Mouse (Mus musculus) right cerebral cortex, postnatal 36 days (tissue): ENCODE measurements around the gene Ahnak.
"Not testable (repeated sequence)": the region's sequence is repeated elsewhere in the genome, so short reads cannot be mapped to it uniquely, and the experiment has no call there.

ENCODE experiments used
- DNase-seq, 2 experiments: peaks; one replicate each; pipeline ENCODE4 v3.0.0; 2022; ENCODE audit warnings: low spot score in 2 of 2, mixed read lengths in 1 of 2

The Ahnak gene

DNA sequence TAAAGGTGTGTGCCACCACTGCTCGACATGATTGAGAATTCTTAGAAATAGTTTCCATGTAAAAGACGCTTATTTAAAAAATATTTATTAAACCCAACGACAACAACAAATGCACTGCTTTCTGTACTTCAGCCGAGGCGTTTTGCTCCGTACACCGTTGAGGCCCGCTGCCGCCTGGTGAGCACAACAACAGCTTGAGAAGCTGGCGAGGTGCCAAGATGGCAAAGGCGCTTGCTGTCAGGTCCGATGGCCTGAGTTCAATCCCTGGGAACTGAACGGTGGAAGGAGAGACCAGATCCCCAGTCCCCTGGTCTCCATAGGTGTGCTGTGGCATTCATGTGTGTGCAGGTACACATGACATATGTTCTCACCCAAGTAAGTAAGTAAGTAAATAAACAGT is 108.4 kb downstream of the Ahnak start:
- no peak for DNase-seq

DNA sequence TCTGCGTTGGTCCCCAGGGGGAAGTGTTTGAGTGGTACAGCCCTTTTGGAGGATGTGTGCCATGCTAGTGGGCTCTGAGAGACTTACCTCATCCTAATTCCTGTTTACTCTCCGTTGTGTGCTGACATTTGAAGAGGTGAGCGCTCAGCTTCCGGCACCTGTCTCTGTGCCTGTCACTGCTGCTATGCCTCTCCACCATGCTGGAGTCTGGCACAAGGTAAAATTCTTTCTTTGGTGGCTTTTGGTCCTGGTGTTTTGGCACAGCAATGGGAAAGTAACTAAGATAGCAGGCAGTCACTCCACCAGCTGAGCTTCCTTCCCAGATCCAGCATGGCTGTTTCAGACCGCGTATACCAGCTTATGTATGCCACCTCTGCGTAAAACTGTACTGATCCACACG is 110.7 kb downstream of the Ahnak start:
- no peak for DNase-seq

DNA sequence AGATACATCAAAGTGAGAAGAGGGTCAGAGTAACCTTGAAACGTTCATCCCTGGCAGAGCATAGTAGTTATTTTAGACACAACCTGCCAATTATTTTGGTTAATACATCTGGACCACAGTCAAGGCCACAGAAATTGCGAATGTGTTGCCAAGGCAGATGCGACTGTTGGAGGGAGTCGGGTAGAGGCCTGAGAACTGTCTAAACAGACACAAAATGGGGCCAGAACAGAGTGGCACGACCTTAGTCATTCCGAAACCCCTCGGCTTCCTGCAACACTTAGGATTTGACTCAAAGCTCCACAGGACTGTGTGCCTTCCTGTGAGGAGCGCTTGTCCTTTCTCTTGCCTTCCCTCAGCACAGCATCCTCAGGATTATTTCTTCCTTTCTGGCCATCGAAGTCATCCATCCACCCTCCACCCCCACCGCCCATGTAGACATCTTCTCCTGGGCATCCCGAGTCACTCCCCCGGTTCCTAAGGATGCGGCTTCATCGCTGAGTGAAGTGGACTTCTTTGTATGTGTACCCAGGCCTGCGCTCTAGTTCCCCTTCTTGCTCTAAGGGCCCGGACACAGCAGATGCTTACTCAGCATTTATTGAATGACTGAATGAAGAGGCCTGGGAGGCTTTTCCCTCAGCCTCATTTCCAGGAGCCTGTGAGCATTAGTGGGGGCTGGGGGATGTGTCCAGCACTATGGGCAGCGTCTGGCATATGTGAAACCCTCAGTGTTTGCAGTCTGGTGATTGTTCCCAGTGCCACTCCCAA is 111.4 kb downstream of the Ahnak start:
- no peak for DNase-seq

DNA sequence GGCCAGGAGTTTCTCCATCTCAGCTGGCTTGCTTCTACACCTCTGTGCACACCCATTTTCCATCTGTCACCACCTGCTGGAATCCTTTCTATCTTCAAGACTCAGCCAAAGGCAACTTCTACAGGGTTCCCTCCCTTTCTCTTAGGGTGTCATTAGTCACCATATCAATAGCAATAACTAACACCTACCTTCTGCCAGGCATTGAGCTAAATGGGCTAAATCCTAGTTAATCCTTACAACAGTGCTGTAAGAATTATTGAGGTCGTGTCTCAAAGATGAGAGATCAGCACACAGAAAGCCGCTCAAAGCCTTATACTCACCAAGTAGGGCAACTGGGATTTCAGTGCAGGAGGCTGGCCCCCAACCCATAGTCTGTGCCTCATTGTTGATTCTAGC is 112.0 kb downstream of the Ahnak start:
- no peak for DNase-seq

DNA sequence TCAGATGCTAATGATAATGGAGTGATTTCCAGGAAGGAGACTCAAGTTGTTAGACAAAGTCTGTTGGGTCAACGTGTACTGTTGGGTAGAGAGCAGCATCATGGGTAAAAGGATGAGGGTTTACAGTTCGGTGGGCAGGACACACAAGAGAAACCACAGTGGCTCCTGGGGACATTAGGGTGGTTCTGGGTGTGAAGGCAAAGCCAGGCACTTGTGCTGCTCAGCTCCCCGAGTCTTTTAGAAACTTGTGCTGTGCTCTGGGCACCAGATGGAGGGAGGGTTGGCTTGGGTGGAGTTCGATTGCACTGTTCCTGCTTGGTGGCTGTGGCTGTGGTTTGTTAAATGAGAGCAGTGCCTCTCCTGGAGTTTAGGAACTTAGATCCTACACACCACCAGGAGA is 114.9 kb downstream of the Ahnak start:
- DNase-seq = no peak

DNA sequence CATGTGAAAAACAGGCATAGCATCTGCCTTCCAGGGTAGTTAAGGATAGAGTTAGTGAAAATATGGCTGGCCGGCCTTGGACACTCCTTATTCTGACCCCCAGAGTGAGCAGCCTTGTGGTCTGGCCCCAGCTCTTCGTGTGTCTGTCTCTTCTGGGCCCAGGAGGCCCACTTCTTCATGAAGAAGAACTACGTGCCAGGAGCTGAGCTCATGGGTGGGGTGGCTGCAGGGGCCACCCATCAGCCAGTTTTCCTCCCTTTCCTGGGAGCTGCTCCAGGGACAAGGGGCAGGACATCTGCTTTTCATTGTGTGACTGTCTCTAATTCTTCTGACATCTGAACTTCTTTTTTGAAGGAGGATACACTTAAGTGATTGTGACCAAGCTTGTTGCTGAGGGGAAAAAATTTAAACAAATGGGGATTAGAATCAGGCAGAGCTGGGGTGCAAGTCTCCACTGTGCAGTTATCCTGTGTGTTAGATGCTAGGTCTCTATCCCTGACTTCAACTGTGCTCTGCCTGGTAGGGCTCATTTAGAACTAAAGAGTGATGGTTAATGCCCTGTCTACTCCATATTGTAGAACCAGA is 116.1 kb downstream of the Ahnak start:
- DNase-seq = no peak

DNA sequence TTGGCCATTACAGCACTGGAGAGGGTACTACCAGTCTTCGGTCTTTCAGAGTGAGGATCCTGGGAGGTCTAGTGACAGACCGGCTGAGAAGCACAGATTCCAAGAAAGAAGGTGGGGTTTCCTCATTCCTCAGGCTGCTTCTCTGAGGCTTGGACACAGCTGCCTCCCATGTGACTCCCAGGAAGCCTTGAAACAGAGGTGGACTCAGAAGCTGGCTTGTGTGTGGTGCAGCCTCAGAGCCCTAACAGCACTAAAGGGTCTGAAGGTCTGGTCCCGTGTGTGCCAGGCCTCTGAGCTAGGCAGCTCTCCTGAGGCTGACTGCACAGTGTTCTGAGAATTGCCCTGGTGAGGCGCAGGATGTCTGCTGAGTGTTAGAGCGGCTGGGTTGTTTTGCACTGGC is 117.0 kb downstream of the Ahnak start:
- DNase-seq = no peak

DNA sequence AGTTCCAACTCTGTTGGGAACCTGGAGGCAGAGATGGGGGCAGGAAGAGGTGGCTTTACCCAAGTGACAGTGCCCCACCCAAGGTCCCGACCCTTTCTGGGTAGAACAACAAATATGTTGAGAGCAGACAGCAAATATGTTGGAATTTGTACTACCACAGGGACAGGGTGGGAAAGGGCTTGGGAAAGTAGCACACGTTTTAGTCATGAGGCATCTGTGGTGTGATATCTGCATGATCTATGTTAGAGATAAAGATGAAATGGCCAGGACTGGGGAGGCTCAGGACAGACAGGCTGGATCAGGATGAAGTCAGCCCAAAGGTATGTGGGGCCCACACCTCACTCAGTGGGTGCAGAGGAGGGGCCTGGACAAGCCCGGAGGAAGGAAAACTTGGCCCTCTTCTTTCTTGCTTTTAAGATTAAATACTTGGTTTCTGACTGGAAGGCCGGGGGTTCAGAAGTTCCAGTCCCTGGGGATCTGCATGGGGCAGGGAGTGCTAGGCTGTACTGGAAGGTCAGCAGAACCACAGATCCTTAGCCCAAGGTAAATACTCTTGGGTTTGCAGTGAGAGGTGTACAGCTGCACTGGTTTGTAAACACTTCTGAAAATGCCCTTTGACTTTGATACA is 117.8 kb downstream of the Ahnak start:
- no peak for DNase-seq

DNA sequence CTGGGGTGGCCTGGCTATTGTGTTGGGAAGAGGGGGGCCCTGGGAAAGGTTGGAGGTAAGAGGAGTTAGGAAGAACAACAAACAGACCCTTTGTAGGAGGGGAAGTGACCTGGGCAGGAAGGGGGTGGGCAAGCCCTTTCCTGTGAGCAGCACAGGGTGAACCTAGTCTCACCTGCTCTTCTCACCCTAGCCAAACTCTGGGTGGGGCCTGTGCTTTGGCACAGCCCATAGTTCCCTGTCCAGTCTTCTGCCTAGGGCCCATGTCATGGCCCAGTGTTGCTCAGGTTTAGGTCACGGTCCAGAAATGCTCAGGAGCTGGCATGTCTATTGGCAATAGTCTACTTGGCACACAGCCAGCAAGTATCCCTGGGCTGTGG is 118.3 kb downstream of the Ahnak start:
- no peak for DNase-seq

DNA sequence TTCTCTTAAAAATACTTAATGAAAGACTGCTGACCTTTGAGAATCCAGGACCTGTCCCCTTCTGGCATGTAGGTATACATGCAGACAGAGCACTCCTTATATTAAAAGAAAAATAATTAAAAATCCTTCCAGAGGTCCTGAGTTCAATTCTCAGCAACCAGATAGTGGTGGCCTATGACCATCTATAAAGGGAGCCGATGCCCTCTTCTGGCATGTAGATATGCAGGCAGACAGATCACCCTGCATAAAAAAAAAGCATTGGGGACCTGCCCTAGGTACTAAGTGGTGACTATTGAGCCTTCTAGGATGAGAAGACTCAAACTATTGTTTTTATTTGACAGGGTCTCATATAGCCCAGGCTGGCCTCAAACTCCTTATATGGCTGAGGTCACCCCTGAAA is 119.5 kb downstream of the Ahnak start:
- DNase-seq = no peak

DNA sequence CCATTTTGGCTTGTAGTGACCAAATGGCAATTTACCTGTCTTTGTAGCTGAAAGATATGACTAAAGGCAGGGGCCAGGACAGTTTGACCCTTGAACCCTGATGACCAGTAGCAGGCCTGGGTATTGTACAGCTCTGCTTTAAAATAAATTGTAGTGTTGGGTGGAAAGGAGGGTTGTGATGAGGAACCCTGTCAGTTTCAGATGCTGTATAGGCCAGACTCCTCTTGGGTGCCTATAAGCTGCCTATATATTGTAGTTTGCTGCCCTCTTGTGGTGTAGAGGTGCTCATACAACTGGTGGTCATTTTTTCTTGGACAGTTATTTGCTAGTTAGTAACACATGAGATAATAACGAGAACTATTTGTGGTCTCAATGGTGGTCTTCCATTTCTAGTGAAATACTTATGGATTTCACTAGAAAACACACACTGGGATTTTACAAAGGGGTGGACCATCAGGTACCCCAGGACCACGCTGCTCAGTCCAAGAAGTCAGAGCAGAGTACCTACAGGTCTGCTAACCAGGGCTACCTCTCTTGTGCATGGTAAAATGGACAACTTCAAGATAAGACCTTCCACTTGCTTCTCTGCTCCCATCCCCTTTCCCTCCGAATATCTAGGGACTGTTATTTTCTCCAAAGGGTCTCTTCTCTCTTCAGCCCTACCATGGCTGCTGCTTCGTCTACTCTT is 121.2 kb downstream of the Ahnak start:
- DNase-seq = peak in 1 of 2 experiments; percentile 28

DNA sequence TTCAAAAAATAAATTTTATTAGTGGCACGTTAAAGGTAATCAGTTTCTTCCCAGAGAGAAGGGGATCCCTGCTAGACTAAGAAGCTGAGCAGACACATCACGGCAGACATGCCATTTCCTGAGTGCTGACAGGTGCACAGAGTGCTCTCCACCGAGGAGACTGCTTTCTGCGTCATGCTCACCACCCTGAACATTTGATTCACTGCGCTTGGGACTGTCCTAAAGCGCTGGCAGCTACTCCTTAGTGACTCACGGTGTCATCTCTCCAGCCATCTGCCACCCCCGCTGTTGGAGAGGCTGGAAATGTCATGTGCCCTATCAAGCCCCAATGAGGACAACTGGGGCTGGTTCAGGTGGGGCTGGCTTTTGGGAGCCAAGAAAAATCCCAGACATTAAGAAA is 123.0 kb downstream of the Ahnak start:
- DNase-seq = no peak

DNA sequence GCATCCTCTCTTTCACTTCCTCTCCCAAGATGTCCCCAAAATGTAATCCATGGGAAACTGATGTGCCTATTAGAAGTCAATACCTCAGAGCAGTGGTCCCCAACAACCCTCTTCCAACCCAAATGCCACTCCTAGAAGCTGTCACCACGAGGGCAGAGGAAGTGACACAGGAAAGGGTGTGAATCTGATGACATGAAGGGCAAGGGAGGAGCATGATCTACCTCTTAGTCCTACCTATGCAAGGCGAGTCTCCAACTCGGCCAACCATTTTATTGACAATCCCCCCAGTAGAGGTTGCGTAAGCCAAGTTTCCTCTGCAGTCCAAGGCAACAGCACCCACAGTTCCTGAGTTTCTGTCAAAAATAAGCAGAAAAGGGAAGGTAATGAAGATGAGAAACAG is 127.2 kb downstream of the Ahnak start:
- DNase-seq = no peak

DNA sequence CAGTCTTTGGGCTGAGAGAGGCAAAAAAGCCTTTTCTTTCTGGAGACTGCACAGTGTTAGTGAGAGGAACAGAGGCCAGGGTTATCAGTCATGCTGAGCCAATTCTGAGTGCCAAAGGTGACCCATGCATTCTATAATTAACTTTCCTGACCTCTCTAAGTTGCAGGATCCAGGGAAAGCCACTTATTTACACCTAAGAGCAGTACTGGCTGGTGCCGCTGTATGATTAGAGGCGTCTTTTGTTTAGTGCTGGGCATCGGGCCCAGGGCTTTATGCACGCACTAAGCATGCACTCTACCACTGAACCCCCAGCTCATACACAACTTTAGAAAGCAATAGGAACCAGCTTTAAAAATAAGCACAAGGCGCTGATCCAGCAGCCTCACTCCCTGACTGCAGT is 128.2 kb downstream of the Ahnak start:
- no peak for DNase-seq

DNA sequence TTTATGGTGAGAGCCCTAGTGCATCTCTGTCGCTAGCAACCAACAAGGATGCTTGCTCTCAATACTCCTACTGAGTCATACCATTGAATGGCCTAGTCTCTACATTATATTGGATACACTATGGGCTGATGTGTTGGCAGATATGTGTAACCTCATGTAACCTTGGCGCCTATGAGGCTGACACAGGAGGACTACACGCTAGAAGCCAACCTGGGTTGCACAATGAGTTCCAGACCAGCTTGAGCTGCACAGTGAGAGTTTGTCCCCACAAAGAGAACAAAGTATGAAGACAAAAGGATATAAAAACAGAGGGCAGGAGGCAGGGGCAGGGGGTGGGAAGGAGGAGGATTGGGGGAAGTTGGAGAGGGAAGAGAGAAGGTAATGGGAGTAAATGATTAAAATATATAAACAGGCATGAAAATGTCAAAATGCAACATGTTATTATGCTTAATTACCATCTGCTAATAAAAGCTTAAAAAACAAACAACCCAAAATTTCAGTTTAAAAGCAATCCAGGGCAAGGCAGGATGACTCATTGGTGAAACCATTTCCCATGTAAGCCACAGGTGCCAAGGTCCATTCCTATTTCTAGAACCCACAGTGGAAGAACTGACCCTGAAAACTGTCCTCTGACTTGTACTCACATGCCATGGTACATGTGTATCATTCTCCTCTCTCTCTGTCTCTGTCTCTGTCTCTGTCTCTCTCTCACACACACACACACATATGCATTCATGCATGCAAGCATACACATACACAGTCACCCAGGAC is 130.8 kb downstream of the Ahnak start:
- DNase-seq = no peak

DNA sequence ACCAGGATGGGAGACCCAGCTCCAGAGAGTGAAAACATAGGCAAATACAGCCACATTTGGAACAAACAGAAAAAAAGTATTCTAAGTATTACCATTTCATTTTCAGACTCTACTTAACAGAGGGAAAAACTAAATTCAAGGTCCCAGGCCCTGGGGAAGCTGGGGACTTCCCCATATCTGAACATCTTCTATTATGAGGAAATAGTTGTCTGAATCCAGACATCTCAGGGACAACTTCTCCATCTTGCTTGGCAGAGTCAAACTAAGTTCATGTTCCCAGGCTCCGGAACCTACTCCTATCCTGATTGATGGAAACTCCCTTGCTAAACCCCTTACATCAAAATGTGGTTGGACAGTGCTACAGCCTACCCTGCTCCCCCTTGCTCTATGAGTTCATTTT is 133.3 kb downstream of the Ahnak start:
- DNase-seq = no peak

DNA sequence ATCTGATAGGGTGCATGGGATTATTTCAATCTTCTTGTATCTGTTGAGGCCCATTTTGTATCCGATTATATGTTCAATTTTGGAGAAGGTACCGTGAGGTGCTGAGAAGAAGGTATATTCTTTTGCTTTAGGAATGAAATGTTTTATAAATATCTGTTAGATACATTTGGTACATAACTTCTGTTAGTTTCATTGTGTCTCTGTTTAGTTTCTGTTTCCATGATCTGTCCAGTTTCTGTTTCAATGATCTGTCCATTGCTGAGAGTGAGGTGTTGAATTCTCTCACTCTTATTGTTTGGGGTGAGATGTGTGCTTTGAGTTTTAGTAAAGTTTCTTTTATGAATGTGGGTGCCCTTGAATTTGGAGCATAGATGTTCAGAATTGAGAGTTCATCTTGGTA is 134.9 kb downstream of the Ahnak start:
- DNase-seq = not testable (repeated sequence)
